Comparison of ENCODE assay signal across 30 mouse cellular contexts in the genomic region with DNA sequence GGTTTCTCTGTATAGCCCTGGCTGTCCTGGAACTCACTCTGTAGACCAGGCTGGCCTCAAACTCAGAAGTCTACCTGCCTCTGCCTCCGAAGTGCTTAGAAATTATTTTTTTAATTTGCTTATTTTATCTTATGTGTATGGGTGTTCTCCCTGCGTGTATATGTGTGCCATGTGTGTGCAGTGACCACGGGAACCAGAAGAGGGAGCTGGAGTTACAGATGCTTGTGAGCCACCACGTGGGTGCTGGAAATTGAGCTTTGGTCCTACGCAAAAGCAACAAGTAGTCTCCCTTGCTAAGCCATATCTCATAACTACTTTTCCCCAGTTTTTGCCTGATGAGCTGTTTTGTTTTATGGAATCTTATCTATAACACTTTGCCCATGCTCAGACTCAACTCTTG.
DNase-seq lines count a peak whose midpoint lies in the region; TF ChIP-seq lines count a peak whose summit lies in the region.
"Had no signal": no experiment of that assay in that cellular context is flagged by ENCODE, and none has a peak within 500 bp of the region (broad histone marks: within the 10 kb centered on the region; RNA-seq: fewer than 3 reads in every experiment).

No protein-coding gene starts in this region.

- 0 out of 2 replicates have a peak, but pooled peaks have one; percentile 20 for TF ChIP-seq CTCF in layer of hippocampus, adult 2 months (conservative IDR thresholded peaks at IDR 0.05)

- no peak for DNase-seq in layer of hippocampus, adult 2 months (ENCODE audit: low spot score in 2 of 2)
- DNase-seq in layer of hippocampus, adult 8-10 months (ENCODE audit: low spot score in 2 of 2) = no peak
- DNase-seq in A20 (ENCODE audit: low read depth, low spot score) (peak; percentile 7), ES-CJ7 (ENCODE audit: low read depth, low spot score) (peak; percentile 62)
- peak; percentile 16 for DNase-seq in induced T-regulatory cell, adult 2 months (ENCODE audit: low read depth)
- no peak for DNase-seq in spleen, postnatal 14 days (ENCODE audit: low spot score in 2 of 2)
- DNase-seq in natural killer cell, adult 2 months (ENCODE audit: low spot score in 2 of 2) = no peak
- DNase-seq: adrenal gland, postnatal 25 days; B cell, adult 2 months; cerebellum, adult 18-20 months; cerebellum, postnatal 10 days; forebrain, postnatal 0 days; gastrocnemius, postnatal 14 days; heart, postnatal 14 days; kidney, adult 9 months; kidney, postnatal 10 days; liver, embryonic 13.5 days; lung, adult 2 months; lung, postnatal 14 days; right cerebral cortex, adult 18-20 months; spleen, adult 18-20 months; thymus, postnatal 4 days had no signal

- H3K27ac ChIP-seq in layer of hippocampus, adult 2 months = no peak overlapping the region
- H3K27ac ChIP-seq: embryonic facial prominence, embryonic 13.5 days; hindbrain, embryonic 10.5 days; hindbrain, embryonic 15.5 days; left cerebral cortex, adult 2 months; limb, embryonic 12.5 days; liver, embryonic 13.5 days; midbrain, embryonic 10.5 days; midbrain, embryonic 15.5 days; neural tube, embryonic 12.5 days had no signal

- no peak overlapping the region for H3K4me3 ChIP-seq in layer of hippocampus, adult 2 months
- H3K4me3 ChIP-seq: embryonic facial prominence, embryonic 13.5 days; hindbrain, embryonic 10.5 days; hindbrain, embryonic 15.5 days; left cerebral cortex, adult 2 months; limb, embryonic 12.5 days; liver, embryonic 13.5 days; midbrain, embryonic 10.5 days; midbrain, embryonic 15.5 days; neural tube, embryonic 12.5 days had no signal

Comparison
In these comparisons a context has a peak if more than half of its experiments do, and no peak if none do; other contexts are left out.
1. DNase-seq: peak in A20 (single experiment), ES-CJ7 (single experiment) and induced T-regulatory cell, adult 2 months (single experiment); none in layer of hippocampus, adult 2 months (0 of 2), layer of hippocampus, adult 8-10 months (0 of 2), spleen, postnatal 14 days (0 of 2) and natural killer cell, adult 2 months (0 of 2).